Mouse (Mus musculus): ENCODE measurements around the gene Fam209.

Gene Fam209

GRCm38 (mm10) chr2:172477350-172477749 is 5.0 kb downstream of the Fam209 start:
- DNase-seq (ENCODE audit: low spot score in 2 of 2): no peak

- peak; percentile 79 for DNase-seq (ENCODE audit: low spot score in 2 of 2)
These were observed 5.5 kb downstream of the Fam209 start for GRCm38 (mm10) chr2:172477860-172478259.

DNA sequence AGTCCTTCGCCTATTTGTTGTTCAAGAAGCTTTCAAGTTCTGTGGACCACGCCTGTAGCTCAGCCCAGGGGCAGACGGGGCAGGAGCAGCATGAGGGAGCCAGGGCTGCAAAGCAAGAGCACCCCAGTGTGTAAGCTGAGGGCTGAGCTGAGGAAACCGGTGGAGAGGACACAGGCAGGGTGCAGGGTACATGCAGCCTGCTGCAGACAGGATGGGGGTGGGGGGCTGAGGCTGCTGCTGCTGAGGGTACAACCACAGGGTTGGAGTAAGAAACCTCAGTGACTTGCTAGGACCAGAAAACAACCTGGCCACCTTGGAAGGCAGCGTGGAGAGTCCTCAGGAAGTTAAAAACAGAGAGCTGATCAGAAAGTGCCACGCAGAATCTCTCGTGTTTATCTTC is 8.0 kb downstream of the Fam209 start:
- DNase-seq (ENCODE audit: low spot score in 2 of 2): no peak

DNA sequence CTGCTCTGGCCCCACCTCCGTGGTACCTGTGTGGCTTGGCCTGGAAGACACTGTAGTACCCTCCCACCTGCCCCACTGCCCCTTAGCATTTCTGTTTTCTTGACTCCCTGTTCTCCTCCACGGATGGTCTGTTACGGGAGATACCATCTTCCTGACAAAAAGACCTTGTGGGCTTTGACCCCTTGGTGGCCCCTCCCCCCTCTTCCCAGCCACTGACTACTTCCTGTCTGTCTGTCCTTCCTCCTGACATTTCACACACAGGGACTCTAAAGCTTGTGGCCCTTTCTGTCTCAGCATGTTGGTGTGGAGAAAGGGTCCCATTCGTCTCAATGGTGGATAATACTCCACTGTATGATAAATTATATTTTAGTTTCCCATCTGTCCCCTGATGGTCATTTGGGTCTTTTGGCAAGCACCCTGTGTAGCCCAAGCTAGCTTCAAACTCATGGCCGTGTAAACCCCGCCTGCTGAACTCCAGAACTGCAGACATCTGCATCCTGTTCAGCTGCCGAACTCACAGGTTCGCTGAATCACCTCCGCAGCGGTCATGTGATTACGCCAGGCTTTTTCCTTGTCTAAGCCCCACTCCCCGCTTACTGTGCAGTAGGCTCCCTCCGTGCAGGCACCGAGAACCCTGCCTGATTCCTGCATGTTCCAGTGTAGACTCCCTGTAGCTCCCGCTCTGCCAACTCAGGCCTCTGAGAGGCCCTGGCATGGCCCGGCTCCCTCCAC is 9.5 kb downstream of the Fam209 start:
- no peak for DNase-seq (ENCODE audit: low spot score in 2 of 2)

DNA sequence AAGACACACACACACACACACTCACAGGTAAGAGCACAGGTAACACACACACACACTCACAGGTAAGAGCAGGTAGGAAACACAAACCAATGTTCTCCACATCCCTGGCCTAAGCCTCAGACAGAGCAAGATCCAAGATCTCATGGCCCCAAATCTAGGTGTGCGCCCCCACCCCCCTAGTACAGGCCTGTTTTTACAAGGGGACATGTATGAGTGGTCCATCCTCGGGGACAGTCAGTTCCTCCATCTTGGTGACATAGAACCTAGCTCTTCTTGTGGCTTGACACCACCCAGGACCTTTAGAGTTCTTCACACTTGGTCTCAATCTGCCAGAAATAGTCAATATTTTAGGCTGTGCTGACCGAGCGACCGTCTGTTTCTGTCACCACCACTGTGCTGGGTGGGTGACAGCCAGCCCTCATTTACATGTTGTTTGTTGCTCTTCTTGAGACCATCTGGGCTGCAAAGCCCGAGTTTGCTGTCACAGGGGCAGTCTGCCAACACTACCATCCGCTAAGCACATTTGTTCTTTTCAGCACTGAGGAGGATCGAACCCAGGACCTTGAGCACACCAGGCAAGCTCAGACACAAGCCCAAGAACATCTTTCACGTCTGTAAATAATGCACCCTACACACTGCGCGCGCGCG is 11.6 kb downstream of the Fam209 start:
- peak; percentile 73 to 82 for DNase-seq (ENCODE audit: low spot score in 2 of 2)

DNA sequence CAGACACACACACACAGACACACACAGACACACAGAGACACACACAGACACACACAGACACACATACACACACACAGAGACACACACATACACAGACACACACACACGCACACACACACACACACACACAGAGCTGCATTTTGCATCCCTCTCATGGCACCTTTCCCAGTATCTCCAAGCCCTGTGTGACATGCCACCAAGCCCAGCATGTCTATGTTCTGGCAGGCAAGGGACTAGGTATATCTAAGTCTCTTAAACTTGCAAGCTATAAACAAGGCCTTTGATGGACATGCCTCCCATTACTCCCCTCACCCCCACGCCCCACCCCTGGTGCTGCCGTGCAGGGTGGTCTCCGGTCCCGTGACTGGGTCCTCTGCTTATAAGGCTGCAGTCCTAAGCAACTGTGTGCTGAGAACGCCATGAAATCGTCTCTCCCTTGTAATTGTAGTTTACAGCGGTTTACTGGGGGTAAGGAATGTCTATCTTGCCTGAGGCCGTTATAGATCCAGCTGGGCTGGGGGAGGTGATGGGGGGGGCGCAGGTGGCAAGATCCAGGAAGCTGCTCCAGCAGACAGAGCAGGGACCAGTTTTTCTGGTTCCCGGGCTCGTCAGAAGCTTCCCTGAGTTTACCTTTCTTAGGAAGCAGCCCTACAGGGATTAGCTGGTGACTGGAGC is 12.5 kb downstream of the Fam209 start:
- no peak for DNase-seq (ENCODE audit: low spot score in 2 of 2)

DNA sequence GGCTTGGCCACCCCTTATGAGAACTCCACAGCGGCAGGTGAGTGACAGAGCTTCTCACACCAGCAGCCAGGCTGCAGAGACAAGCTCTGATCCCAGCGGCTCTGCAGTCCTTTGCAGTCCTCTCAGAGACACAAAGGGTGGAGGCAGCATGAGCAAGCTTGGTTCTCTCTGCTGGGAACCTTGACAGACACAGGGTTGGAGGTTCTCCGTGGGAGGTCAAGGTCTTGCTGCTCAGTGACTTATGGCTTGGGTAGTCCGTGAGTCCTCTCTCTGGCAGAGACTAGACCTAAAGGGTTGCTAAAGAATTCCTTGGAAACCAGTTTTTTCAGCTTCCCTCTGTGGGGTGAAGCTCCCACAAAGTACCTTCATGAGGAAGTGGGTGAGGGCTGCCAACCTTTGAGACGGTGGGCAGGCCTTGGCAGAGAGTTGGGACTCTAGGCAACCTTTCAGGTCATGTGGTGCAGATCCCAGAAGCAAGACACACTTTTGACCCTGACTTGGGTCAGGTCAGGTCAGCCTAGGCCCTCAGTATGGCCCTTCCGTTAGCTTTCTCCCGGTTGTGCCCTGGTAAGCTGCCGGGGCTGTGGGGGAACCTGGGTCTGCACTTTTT is 24.5 kb downstream of the Fam209 start:
- DNase-seq (ENCODE audit: low spot score in 2 of 2): no peak

- no peak for DNase-seq (ENCODE audit: low spot score in 2 of 2)
These were observed 26.5 kb downstream of the Fam209 start for GRCm38 (mm10) chr2:172498823-172499222.

DNA sequence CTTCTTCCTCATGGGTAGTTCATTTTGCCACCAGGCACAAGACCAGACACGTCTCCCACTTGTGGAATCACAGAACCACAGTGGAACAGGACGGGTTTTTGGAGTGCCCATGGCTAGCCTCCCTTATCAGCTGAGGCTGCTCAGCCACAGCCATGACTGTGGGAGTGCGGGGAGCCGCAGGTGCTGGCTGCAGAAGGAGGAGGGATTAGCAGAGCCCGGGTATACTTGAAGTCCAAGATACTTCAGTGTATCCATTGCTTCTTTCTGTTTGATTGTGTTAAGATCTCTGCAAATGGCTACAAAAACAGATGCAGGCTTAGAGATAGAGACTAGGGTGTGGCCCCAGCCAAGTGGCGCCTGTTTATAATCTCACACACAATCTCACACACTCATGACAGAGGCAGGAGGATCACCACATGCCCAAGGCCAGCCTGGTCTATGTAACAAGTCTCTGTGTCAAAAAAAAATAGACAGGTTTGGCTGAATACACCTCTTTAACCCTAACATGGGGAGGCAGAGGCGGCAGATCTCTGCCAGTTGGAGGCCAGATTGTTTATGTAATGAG is 28.5 kb downstream of the Fam209 start:
- DNase-seq (ENCODE audit: low spot score in 2 of 2): no peak

DNA sequence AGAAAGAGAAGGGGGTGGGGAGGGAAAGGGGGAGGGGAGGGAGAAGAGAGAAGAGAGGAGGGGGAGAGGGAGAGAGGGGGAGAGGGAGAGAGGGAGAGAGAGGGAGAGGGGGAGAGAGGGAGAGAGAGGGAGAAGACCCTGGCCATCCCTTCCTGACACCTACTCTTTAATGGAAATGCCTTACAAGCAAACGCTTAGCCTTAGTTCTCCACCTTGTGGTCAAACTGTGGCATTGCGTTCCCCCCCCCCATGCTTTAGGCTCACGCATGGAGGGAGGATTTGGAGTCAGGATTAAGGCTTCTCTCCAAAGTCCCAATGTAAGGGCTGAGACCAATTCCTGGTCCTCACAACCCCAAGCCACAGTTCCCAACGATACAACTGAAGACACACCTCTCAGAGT is 29.0 kb downstream of the Fam209 start:
- no peak for DNase-seq (ENCODE audit: low spot score in 2 of 2)

DNA sequence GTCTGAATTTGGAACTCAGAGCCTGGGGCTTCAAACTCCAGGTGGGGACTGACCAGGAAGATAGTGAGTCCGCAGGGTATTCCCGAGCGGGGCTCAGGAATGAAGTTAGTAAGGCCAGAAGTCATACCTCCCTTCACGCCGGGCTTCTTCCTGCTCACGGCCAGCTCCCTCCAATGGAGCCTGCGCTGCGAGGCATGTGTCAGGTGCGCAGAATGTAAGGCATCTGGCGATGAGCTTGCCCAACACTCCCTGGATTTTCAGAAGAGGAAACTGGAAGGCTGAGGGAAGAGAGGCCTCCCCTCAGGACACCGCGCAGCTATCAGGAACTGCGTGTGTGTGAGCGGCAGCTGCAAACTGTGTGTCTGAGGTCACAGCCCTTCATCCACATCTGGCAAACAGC is 29.8 kb downstream of the Fam209 start:
- DNase-seq (ENCODE audit: low spot score in 2 of 2): no peak

- DNase-seq (ENCODE audit: low spot score in 2 of 2): no peak
These were observed 33.8 kb downstream of the Fam209 start for GRCm38 (mm10) chr2:172506121-172506520.

DNA sequence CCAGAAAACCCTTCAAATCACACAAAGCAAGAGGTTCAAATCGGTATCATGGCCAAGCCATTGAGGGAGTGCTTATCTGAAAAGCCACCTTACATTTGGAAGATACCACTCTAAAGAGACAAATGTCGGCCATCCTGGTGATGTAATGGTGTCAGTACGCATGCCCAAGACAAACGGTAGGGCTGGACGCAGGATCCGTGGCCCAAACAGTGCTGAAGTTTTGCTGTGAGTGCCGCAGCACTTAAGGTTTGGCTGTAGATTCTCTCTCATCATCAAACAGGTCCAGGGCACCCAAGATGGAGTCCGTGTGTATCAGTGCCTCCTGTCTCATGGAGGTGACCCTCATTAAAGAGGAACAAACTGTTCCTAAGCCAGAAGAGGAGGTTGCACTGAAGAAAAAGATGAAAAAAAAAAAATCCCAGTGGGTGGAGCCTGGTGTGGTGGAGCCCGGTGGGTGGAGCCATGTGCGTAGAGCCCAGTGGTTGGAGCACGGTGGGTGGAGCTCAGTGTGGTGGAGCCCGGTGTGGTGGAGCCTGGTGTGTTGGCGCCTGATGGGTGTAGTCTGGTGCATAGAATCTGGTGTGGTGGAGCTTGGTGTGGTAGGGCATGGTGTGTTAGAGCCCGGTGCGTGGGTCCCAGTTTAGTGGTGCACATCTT is 37.9 kb downstream of the Fam209 start:
- DNase-seq (ENCODE audit: low spot score in 2 of 2): no peak

DNA sequence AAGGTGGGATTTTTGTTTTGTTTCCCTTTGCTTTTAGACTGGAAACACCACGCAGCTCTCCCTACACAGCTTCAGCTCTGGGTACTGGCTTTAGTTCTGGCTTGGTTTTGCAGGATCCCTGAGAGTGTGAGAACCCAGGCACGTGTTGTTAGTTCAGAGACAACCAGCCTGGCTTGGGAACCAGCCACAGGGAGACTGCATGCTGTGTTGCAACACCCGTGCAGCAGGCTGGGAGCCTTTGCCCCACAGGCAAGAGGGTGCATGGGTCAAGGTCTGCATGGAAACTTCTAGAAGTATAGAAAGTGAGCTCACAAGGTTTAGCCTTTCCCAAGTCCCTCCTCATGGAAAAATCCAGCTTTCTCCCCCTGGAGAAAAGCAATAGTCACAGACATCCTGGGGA is 38.6 kb downstream of the Fam209 start:
- no peak for DNase-seq (ENCODE audit: low spot score in 2 of 2)

- no peak for DNase-seq (ENCODE audit: low spot score in 2 of 2)
These were observed 44.2 kb downstream of the Fam209 start for GRCm38 (mm10) chr2:172516407-172516992.

- no peak for DNase-seq (ENCODE audit: low spot score in 2 of 2)
These were observed 48.5 kb downstream of the Fam209 start for GRCm38 (mm10) chr2:172520616-172521371.

DNA sequence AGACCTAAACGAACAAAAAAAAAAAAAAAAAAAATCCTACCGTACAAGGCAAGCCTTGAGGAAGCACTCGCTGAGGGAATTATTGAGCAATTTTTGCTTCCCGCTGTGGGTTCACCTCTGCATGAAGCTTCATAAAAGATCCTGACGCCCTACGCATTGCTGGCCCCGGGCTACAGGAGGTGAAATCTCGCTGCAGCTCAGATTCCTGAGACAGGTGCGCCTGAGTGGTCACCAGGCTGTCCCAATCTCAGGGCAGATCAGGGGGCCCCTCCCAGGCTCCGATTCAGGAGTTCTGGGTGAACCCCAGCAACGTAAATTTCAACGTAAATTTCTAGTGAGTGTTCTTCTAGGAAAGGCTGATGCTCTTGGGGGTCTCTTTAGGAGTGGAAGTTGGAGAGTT is 50.2 kb downstream of the Fam209 start:
- no peak for DNase-seq (ENCODE audit: low spot score in 2 of 2)
